Mouse (Mus musculus): ENCODE data around the gene Kncn. TPM values are rescaled to one million over a fixed set of nuclear protein-coding genes. Genes with fewer than 3 reads are reported as not detected.
A peak's percentile ranks its signal among the peaks of the same experiment; 100 is the strongest.

Kncn gene
- total RNA-seq (2015; ENCODE audit: low replicate concordance), result not detected in 2 replicates
- not detected in 2 replicates for total RNA-seq (2017; ENCODE audit: low replicate concordance)

DNA sequence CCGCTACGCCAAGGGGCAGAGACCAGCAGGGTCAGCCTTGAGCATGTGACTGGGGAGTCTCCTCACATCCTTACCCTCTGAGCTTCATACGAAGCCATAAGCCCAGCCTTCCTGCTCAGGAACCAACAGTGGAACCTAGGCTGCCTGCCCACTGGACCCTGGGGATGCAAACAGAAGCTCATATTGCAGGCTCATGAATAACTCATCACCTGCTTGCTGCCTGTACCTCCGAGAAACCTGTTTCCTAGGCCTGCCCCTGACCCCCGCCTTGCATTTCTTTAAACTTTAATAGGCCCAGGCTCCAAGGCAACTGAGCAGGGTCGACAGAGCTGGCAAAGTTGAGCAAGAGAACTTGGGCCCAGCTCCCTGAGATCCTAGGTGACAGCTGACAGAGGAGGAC lies at the start of gene Kncn:
Gene Kncn (plus strand): TSS at position 379 of the 400 bp plus-strand sequence.
- ATAC-seq (replicated peaks; ENCODE audit: low FRiP score, poor library complexity, severe bottlenecking), result no peak

DNA sequence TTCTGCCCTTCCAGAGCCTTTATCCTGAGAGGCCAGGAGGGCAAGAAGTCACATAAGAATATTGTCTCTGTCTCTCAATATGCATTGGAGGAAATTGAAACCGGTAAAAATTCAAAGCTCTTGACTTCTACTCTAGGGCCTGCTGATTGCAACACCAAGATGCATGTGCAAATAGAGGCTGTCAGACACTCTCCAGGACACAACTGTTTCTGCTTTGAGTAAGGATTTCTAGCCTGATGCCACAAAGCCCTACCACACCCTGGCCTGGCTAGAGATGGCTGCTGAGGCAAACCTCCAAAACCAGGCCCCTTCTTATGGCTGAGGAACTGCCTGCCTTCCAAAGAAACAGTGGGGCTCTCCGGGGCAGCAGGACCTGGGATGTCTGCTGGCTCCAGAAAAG lies 48.6 kb upstream of the Kncn start:
- no peak for ATAC-seq (replicated peaks; ENCODE audit: low FRiP score, poor library complexity, severe bottlenecking)

DNA sequence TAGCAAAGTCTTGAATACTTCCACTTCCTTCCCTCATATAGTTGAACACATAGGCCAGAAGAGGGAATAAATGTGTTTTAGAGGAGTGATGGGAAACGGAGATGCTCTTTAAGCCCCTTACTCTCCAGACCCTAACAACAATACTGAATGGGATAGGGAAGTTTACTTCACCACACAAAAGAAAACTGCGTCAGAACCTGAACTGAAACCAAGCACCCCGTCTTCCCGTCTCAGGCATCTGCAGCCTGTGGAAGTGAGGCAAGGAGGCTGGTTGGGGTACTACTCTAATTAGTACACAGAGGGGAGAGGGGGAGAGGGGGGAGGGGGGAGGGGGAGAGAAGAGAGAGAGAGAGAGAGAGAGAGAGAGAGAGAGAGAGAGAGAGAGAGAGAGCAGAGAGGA lies 46.0 kb upstream of the Kncn start:
- no peak for ATAC-seq (replicated peaks; ENCODE audit: low FRiP score, poor library complexity, severe bottlenecking)

DNA sequence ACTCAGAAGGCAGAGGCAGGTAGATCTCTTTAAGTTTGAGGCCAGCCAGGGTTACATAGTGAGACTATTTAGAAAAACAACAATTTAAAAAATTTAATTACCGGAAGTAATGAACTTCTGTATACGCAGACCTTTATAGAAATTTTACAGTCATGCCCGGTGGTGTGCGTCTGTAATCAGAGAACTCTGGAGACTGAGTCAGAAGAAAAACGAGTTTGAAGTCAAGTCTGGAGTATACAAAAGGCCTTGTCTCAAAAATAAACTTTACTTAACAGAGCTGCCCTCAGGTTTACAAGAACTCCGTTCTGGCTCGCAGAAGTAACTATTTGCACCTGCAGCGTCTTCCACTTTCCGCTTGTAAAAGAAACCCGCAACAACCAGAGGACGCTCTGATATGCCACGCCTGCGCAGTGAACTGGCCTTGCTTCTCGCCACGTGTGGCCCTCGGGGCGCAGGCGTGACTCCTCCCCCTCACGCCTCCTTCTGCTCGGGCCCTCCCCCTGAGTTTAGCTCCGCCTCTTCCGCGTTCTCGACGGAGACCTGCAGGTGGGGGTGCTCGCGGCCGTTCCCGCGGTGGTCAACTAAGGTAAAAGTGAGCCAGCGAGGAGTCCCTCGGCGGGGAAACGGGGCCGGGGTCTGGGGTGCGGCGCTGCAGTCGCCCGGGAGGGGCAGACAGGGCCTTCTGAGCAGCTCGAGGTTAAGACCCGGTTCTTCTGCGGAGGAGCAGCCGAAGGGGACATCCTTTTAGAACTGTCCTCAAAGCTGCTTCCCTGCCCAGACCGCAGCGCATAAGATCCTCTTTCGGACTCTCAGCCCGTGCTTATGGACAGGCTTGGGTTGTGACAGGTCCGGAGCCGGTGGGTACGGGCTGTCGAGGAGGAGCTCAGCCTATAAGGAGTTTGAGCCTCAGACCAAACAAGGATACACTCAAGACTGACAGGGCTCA lies 45.2 kb upstream of the Kncn start, which contains the start of gene Mknk1:
Gene Mknk1 (plus strand): TSS at position 503 of the 946 bp plus-strand sequence.
- peak; percentile 97 for ATAC-seq (replicated peaks; ENCODE audit: low FRiP score, poor library complexity, severe bottlenecking)

DNA sequence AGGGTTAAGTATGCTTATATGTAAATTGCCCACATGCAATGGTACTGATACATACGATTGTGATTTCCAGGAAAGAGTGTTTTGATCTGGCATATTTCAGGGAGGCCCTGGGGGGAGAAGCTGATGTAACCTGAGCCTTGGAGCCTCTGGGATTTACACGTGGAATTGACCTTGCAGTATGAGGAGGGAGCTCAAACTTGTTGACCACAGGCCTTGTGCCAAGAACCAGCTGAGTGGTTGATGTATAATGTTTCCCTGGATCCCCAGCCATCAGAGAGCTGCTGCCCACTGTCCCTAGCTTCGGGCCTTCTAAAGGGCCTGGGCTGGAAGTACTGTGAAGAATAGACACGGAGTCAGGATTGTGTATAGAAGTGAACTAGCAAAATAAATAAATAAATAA lies 44.2 kb upstream of the Kncn start:
- no peak for ATAC-seq (replicated peaks; ENCODE audit: low FRiP score, poor library complexity, severe bottlenecking)

DNA sequence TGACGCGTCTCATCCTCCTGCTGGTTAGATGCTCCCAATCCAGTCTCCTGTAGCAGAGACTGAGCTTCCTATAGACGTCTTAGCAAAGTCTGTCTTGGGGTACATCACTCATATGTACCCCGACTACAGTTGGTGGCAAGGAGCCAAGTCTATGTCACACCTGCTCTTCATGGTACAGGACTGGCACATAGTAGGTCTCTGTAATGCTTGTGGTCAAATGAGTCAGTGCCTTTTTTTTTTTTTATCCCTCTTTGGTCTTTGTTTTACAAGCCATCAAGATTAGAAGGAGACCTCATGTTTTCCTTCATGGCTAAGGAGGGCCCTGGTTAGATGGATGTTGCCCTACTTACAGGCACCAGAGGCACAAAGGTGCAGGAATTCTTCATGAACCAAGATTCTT lies 43.4 kb upstream of the Kncn start:
- ATAC-seq (replicated peaks; ENCODE audit: low FRiP score, poor library complexity, severe bottlenecking), result no peak

DNA sequence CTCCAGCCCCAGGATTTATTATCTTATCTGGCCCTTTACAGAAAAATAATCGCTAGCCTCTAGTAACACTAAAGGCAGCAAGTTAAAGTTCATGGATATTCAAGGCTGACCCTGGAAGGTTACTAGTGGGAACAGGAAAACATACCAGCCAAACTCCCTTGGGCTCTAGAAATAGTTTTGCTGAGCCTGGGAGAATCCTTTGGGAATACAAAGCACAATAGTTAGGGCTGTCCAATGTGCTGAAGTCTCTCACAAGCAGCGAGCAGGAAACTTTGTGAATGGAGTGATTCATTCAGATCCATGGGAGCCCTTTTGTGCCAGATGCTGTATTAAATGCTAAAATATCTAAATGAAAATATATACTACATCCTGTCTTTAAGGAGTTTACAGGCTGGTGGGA lies 37.5 kb upstream of the Kncn start:
- ATAC-seq (replicated peaks; ENCODE audit: low FRiP score, poor library complexity, severe bottlenecking), result no peak

DNA sequence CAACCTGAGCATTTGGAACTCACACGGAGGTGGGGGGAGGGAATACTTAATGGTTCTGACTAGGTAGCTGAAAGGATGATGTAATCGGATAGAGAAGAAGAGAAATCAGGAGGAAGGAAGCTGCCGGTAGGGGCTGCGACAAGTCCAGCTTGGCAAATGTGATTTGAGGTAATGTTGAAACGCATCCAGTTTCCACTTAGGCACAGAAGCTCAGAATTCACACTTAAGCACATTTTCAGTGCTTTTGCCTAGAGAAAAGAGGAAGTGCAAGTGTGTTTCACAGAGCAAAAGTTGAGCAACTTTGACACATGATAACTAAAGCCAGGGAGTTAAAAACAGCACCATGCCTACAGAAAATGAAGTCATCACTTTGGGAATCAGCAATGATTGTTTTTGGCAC lies 36.8 kb upstream of the Kncn start:
- no peak for ATAC-seq (replicated peaks; ENCODE audit: low FRiP score, poor library complexity, severe bottlenecking)

DNA sequence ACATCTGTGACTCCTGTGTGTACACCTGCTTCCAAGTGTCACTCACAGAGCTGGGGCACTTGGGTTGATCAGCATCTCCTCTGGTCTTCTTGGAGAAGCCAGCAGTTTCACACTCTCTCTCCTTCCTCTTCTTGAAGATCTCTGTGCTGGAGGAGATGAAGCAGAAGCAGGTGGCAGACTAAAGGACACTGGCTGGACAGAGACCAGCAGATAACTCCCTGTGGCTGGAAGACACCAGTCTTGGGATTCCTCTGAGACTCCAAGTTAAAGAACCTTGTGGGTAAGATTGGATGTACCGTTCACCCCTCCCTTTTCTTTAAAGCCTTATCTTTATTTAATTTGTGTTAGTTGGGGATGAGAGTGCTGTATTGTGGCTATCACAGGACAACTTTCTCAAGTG lies 36.1 kb upstream of the Kncn start:
- ATAC-seq (replicated peaks; ENCODE audit: low FRiP score, poor library complexity, severe bottlenecking), result peak; percentile 36

DNA sequence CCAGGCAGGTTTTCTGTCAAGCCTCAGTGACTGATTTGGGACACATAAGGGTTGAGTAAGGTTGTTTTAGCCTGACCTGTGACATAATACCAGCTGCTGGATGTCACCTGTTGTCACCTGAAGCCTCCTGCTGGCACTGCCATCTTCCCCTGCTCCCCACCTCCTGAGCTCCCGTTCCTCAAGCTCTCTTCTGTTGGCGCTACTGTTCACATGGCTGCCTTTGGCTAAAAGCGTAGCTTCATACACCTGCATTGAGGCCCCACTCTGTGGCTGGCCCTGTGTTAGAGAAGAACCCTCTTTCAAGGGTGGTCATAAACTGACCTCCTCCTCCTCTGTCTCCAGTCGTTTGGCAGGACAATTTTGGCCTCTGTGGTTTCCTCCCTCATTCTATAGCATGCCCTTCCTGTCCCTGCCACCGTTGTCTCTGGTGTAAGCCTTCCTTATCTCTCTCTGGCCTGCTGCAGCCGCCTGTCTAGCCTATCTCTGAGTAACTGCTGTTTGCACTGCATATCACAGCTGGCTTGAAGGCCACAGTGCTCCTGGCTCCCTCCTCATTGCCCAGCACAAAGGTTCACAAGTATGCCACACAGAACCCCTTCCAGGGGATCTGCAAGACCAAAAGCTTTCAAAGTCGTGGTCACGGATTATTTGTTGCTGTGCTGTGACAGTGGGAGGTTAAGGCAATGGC lies 35.1 kb upstream of the Kncn start:
- peak; percentile 94 for ATAC-seq (replicated peaks; ENCODE audit: low FRiP score, poor library complexity, severe bottlenecking)

DNA sequence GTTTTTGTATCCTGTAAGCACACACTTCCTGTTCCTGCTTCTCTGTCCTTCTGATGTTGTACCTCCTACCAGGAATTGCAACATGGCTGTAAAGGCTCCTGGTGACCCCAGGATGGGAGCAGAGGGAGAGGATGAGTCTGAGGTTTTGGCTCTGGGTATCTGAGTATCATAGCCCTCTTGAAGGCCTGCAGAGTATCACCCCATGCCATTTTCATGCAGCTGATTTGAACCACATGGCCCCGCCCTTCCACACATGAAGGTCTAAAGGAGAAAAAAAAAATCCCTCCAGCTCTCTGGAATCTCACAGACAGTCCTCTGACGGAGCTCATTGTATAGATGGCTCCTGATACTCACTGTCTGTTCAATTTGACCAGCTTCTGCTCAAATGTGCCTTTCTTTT lies 34.1 kb upstream of the Kncn start:
- peak; percentile 28 for ATAC-seq (replicated peaks; ENCODE audit: low FRiP score, poor library complexity, severe bottlenecking)

DNA sequence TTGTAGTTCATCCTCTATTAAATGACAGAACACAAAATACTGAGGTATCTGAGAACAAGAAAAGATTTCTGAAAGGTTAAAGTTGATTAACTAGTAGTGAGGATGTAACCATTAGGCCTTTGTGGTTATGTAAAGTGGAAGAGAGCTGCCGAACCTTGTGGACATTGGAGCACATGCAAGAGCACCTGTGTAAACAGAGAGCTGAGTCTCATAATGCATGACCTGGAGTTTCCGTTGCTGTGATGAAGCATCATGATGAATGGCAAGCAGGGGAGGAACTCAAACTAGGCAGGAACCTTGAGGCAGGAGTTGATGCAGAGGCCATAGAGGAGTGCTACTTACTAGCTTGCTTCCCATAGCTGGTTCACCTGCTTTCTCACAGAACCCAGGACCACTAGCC lies 33.6 kb upstream of the Kncn start:
- ATAC-seq (replicated peaks; ENCODE audit: low FRiP score, poor library complexity, severe bottlenecking), result no peak

DNA sequence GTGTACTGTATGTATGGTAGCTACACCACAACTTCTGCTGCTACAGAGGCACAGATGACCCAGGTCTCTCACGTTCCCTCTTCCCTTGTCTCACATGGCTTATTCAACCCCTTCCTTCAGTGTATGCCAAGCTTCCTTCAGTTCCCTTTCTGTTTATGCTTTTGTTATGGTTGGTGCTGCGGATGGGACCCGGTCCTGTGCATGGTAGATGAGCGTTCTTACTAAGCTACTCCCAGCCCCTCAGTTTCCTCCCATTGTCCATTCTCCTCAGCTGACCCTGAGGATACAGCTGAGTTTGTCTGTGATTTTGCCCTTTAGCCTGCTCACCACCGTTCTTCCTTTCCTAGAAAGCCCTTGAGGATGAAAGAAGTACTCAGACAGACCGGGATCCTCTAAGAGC lies 32.6 kb upstream of the Kncn start:
- no peak for ATAC-seq (replicated peaks; ENCODE audit: low FRiP score, poor library complexity, severe bottlenecking)

DNA sequence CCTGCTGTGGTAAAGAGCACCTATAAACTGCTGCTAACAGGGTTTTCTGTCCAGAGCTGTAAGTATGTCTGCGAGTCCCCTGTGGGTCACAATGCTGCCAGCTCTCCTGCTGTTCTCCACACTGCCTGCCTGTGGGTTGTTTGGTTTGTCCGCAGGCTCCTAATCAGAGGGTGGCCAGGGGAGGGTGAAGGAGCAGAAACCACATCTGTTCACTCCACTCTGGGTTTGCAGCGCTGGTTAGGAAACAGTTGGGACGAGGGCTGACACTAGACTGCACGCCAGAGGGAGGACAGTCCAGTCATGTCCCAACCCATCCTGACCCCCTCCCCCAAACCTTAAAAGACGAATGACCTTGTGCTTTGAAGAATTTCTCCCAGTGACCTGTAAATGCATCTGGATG lies 29.1 kb upstream of the Kncn start:
- ATAC-seq (replicated peaks; ENCODE audit: low FRiP score, poor library complexity, severe bottlenecking), result no peak

DNA sequence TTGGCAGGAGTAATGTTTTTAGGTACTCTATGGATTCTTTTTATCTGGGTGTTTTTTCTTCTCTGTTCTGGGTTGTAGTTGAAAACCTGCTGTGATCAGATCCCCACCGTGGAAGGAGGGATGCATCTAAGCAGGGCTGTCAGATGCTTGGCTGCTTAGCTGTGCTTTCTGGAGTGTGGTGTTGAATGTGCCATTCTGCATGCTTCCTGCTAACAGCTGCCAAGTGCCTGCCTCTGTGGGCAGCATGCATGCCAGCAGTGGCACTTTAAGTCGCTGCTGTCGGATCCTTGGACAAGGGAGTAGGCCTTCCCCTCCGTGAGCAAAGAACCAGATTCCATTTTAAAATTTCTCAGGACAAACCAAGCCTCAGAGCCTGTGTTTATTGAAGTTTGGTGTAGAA lies 28.6 kb upstream of the Kncn start:
- no peak for ATAC-seq (replicated peaks; ENCODE audit: low FRiP score, poor library complexity, severe bottlenecking)

DNA sequence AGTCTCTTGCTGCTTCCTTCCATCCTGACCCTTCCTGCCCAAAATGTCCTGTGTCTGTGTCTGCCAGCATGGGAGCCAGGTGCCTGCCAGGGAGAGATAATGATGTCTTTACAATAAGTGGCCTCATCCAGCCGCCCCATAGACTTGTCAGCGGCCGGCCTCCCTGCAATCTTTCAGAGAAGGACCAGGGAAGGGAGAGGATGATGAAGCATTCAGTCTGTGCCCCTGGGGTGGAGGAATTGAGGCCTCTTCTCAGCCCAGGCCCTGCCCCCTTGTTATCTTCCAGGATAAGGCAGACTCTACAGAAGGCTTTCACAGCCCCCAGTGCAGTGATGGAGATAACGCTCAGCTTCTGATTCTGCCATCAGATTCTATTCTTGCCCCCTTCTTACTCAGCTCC lies 27.9 kb upstream of the Kncn start:
- ATAC-seq (replicated peaks; ENCODE audit: low FRiP score, poor library complexity, severe bottlenecking), result peak; percentile 87

DNA sequence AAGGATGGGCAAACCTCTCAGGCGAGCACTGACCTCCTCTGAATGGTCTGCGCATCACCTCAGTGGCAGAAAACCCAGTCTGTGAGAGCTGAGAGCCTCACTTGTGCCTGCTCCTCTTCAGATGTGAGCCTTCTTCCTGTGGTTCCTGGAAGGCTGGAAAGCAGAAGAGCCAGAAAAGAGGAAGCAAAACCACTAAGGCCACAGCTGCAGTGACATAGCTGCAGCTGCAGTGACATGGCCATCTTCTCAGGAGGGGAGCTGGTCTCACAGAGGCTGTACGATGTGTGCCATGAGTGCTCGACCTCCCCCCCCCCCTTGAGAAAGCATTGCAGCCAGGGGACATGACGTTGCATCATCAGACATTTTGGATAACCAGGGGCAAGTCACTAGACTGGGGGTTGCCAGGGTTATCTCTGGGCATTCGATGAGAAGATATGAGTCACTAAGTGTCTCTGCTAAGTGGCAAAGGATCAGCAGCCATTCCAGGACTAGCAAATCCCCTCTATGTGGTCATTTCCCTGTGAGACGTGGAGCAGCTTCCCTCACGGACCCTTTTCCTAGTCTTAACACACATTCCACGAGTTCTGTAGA lies 26.8 kb upstream of the Kncn start:
- ATAC-seq (replicated peaks; ENCODE audit: low FRiP score, poor library complexity, severe bottlenecking), result 0 out of 2 replicates have a peak, but pooled peaks have one; percentile 18

DNA sequence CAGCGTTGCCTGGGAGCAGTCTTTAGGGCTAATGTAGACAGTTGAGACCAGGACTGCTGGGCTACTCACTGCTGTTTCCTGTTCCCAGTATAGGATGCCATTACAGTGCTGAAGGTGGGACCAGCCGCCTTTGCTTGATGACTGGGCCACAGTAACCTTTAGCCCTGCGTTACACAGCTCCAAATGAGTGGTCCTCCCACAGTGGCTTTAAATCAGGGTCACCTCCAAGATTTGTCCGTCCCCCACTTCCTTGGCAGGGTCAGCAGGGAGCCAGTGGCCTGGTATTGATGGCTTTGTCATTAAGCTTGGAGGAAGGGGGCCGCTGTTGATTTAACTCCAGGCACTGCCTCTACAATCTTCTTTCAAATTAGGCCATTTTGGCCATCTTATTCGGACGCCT lies 20.8 kb upstream of the Kncn start:
- no peak for ATAC-seq (replicated peaks; ENCODE audit: low FRiP score, poor library complexity, severe bottlenecking)

DNA sequence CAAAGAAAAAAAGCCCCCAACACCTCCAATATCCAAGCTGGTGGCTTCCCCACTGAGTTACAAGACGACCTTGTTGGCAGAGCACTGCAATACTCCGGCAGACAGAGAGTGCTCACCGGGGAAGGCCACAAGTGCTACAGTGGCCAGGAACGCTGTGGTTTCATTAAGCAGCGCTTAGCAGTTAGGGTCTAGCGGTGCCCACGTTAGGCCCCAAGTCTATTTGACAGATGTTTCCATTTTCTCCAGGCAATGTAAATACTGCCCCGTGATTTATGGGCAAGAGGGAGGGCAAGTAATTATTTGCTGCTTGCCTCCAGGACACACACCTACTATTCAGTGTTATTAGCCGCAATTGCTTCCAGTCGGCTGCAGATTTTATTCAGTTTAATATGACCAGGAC lies 20.3 kb upstream of the Kncn start:
- ATAC-seq (replicated peaks; ENCODE audit: low FRiP score, poor library complexity, severe bottlenecking), result no peak

DNA sequence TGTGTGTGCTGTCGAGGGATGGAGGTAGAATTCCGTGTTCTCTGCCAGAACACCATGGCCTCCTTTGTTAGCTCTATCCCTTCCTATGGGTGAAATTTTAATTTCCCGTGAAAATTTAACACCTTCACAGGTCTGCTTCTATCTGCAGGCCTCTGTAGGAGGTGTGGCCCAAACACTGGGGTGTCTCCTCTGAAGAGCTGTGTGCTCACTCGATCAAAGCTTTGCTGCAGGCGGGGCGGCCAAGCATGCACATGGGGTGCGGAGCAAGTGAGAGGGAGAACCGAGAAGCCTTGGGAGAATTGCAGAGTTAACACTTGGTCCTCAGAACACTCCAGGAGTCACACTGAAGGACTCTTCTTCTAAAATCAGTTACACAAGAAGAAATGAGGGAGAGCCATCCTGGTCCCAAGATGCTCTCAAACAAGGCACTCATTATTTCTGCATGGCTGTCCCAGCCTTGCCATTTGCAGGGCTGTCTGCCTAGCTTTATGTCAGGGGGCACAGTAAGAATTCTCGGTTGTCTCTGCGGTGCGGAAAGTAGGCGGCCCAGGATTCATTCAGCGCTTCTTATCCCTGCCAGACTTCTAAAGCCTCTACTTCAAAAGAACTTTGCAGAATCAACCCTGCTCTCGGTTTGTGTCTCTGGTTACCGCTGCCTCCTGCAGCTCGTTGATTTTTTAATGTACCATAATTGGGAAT lies 14.5 kb upstream of the Kncn start:
- no peak for ATAC-seq (replicated peaks; ENCODE audit: low FRiP score, poor library complexity, severe bottlenecking)

Data from erythroblast, adult 5-6 weeks (primary cell).